Mouse (Mus musculus) left cerebral cortex, postnatal 36 days (tissue): ENCODE results near the gene Brat1. TPM values are rescaled to one million over a fixed set of nuclear protein-coding genes. Genes with fewer than 3 reads are reported as not detected.
"Not testable (repeated sequence)": the region's sequence is repeated elsewhere in the genome, so short reads cannot be mapped to it uniquely, and the experiment has no call there.

Experiments
- DNase-seq, 2 experiments: peaks; one replicate each; pipeline ENCODE4 v3.0.0; 2021 to 2022; ENCODE audit warnings: low spot score in 2 of 2, mixed read lengths in 1 of 2
- intact Hi-C: fragments of 180-260 bp; cut with DNase I; formaldehyde crosslinking; loops from one replicate; pipeline ENCODE4 v1.15.1; 2025
- total RNA-seq, 2 experiments: library from RNA; stranded (reverse); gene quantifications; 2 replicates each; pipeline ENCODE4 v1.2.3; 2021

The Brat1 gene
- 10 to 100 TPM; 20.4 to 21.9 TPM for total RNA-seq

- DNase-seq = peak; percentile 100
- intact Hi-C loops = loop anchor here (5.0 kb wide), 1 partner anchor 43 kb away; no protein-coding TSS in a partner anchor
These were observed at the start of gene Brat1 for GRCm38 (mm10) chr5:140704378-140705251. TSS of gene Brat1 (plus strand) at chr5:140705011.

- intact Hi-C loops = loop anchor here (2.0 kb wide), 1 partner anchor 13 kb away; no protein-coding TSS in a partner anchor
- DNase-seq = peak; percentile 72
These were observed 45.1 kb upstream of the Brat1 start for GRCm38 (mm10) chr5:140659607-140660272.

GRCm38 (mm10) chr5:140660398-140660797, 44.4 kb upstream of the Brat1 start:
- intact Hi-C loops = loop anchor here (2.0 kb wide), 1 partner anchor 14 kb away; no protein-coding TSS in a partner anchor
- DNase-seq = no peak

- intact Hi-C loops = loop anchor here (2.0 kb wide), 1 partner anchor 15 kb away; no protein-coding TSS in a partner anchor
- no peak for DNase-seq
These were observed 43.4 kb upstream of the Brat1 start for GRCm38 (mm10) chr5:140661427-140661826.

- peak in 1 of 2 experiments; percentile 66 for DNase-seq
These were observed 42.8 kb upstream of the Brat1 start for GRCm38 (mm10) chr5:140661875-140662643.

GRCm38 (mm10) chr5:140662741-140663592, 41.8 kb upstream of the Brat1 start:
- intact Hi-C loops = no loop called here
- peak in 1 of 2 experiments; percentile 52 for DNase-seq

More at GRCm38 (mm10) chr5:140661875-140662643, 42.8 kb upstream of the Brat1 start:
- intact Hi-C loops = loop anchor here (2.0 kb wide), 1 partner anchor 15 kb away; no protein-coding TSS in a partner anchor

GRCm38 (mm10) chr5:140663621-140664180, 41.1 kb upstream of the Brat1 start:
- DNase-seq = no peak
- intact Hi-C loops = no loop called here

GRCm38 (mm10) chr5:140672115-140672514, 32.7 kb upstream of the Brat1 start:
- DNase-seq = no peak
- intact Hi-C loops = no loop called here

- DNase-seq, intact Hi-C loops: not testable (repeated sequence)
These were observed 32.2 kb upstream of the Brat1 start for GRCm38 (mm10) chr5:140672603-140673002.

- no peak for DNase-seq
- intact Hi-C loops = no loop called here
These were observed 30.8 kb upstream of the Brat1 start for GRCm38 (mm10) chr5:140674036-140674435.

- intact Hi-C loops = no loop called here
- no peak for DNase-seq
These were observed 29.7 kb upstream of the Brat1 start for GRCm38 (mm10) chr5:140675079-140675478.

GRCm38 (mm10) chr5:140675640-140676039, 29.2 kb upstream of the Brat1 start:
- intact Hi-C loops = no loop called here
- DNase-seq = peak; percentile 52 to 59

- no peak for DNase-seq
- intact Hi-C loops = no loop called here
These were observed 27.7 kb upstream of the Brat1 start for GRCm38 (mm10) chr5:140677137-140677536.

- intact Hi-C loops = loop anchor here (5.0 kb wide), 1 partner anchor 43 kb away; no protein-coding TSS in a partner anchor
- DNase-seq = no peak
These were observed 24.8 kb upstream of the Brat1 start for GRCm38 (mm10) chr5:140680051-140680450.

- intact Hi-C loops = loop anchor here (5.0 kb wide), 1 partner anchor 44 kb away; no protein-coding TSS in a partner anchor
- no peak for DNase-seq
These were observed 23.9 kb upstream of the Brat1 start for GRCm38 (mm10) chr5:140680950-140681349.

GRCm38 (mm10) chr5:140682113-140682512, 22.7 kb upstream of the Brat1 start:
- intact Hi-C loops = loop anchor here (5.0 kb wide), 1 partner anchor 45 kb away; no protein-coding TSS in a partner anchor

GRCm38 (mm10) chr5:140684343-140685148, 20.3 kb upstream of the Brat1 start:
- no peak for DNase-seq
- intact Hi-C loops = loop anchor here (5.0 kb wide), 1 partner anchor 47 kb away; no protein-coding TSS in a partner anchor

More at GRCm38 (mm10) chr5:140682113-140682512, 22.7 kb upstream of the Brat1 start:
- DNase-seq = no peak
